Mouse (Mus musculus) urinary bladder, postnatal 14 days (tissue): ENCODE measurements at regions not wholly inside any gene's neighbourhood (a gene's known extent, or its start where the extent isn't known, plus 50 kb on each side); places are given as distances from the start of the nearest gene placed in this dataset.

Experiments
- DNase-seq: peaks from one replicate; pipeline ENCODE4 v3.0.0; 2021; ENCODE audit warnings: low spot score

GRCm38 (mm10) chr19:6684921-6685320 lies 142.1 kb upstream of the Slc22a12 start:
- no peak for DNase-seq

- DNase-seq = no peak
Measured at GRCm38 (mm10) chr19:6679392-6680307, 136.8 kb upstream of the Slc22a12 start.

- DNase-seq = no peak
Measured at GRCm38 (mm10) chr19:6677511-6677910, 134.7 kb upstream of the Slc22a12 start.

GRCm38 (mm10) chr19:6675586-6675985 lies 132.8 kb upstream of the Slc22a12 start:
- no peak for DNase-seq

- no peak for DNase-seq
Measured at GRCm38 (mm10) chr19:6671696-6672095, 128.9 kb upstream of the Slc22a12 start.

GRCm38 (mm10) chr19:6669881-6670280 lies 127.0 kb upstream of the Slc22a12 start:
- DNase-seq = no peak

GRCm38 (mm10) chr19:6668545-6668944 lies 125.7 kb upstream of the Slc22a12 start:
- no peak for DNase-seq

GRCm38 (mm10) chr19:6666187-6666722 lies 123.4 kb upstream of the Slc22a12 start:
- DNase-seq = no peak

GRCm38 (mm10) chr19:6665264-6666054 lies 122.6 kb upstream of the Slc22a12 start:
- no peak for DNase-seq

GRCm38 (mm10) chr19:6664311-6664952 lies 121.6 kb upstream of the Slc22a12 start:
- no peak for DNase-seq

- peak; percentile 86 for DNase-seq
Measured at GRCm38 (mm10) chr19:6663391-6663790, 120.6 kb upstream of the Slc22a12 start.

- DNase-seq = no peak
Measured at GRCm38 (mm10) chr19:6662346-6662939, 119.6 kb upstream of the Slc22a12 start.

GRCm38 (mm10) chr19:6661508-6661871 lies 118.7 kb upstream of the Slc22a12 start:
- no peak for DNase-seq

- no peak for DNase-seq
Measured at GRCm38 (mm10) chr19:6660723-6661507, 118.1 kb upstream of the Slc22a12 start.

GRCm38 (mm10) chr19:6660157-6660556 lies 117.3 kb upstream of the Slc22a12 start:
- peak; percentile 23 for DNase-seq

GRCm38 (mm10) chr19:6654550-6654949 lies 111.7 kb upstream of the Slc22a12 start:
- DNase-seq = no peak

GRCm38 (mm10) chr19:6652775-6653174 lies 109.9 kb upstream of the Slc22a12 start:
- no peak for DNase-seq

GRCm38 (mm10) chr19:6651192-6651591 lies 108.4 kb upstream of the Slc22a12 start:
- no peak for DNase-seq

GRCm38 (mm10) chr19:6649885-6650284 lies 107.1 kb upstream of the Slc22a12 start:
- DNase-seq = no peak

GRCm38 (mm10) chr19:6647686-6648085 lies 104.9 kb upstream of the Slc22a12 start:
- no peak for DNase-seq

- no peak for DNase-seq
Measured at GRCm38 (mm10) chr19:6647216-6647615, 104.4 kb upstream of the Slc22a12 start.
